Mouse (Mus musculus) heart, embryonic 10.5 days (tissue): ENCODE data around the gene Cfap74. TPM values are rescaled to one million over a fixed set of nuclear protein-coding genes. Genes with fewer than 3 reads are reported as not detected.

ENCODE experiments used
- DNase-seq: peaks from one replicate; pipeline ENCODE4 v3.0.0-alpha.2; 2017; ENCODE audit warnings: low spot score
- H3K27ac ChIP-seq: fragments of 300-500 bp; sonication (generic); 2 replicates; pipeline ENCODE4 v1.5.1; 2016; ENCODE audit warnings: mild to moderate bottlenecking
- H3K27me3 ChIP-seq: fragments of 300-500 bp; sonication (generic); 2 replicates; pipeline ENCODE4 v1.6.1; 2016; ENCODE audit warnings: mild to moderate bottlenecking; ENCODE audit not compliant: poor library complexity, insufficient read depth, severe bottlenecking
- H3K36me3 ChIP-seq: fragments of 300-500 bp; sonication (generic); 2 replicates; pipeline ENCODE4 v1.6.1; 2016; ENCODE audit warnings: mild to moderate bottlenecking, moderate library complexity
- H3K4me1 ChIP-seq: fragments of 300-500 bp; sonication (generic); 2 replicates; pipeline ENCODE4 v1.6.1; 2016; ENCODE audit warnings: mild to moderate bottlenecking
- H3K4me3 ChIP-seq: fragments of 300-500 bp; sonication (generic); 2 replicates; pipeline ENCODE4 v1.5.1; 2016; ENCODE audit warnings: mild to moderate bottlenecking, moderate library complexity
- H3K9me3 ChIP-seq: fragments of 300-500 bp; sonication (generic); 2 replicates; pipeline ENCODE4 v1.6.1; 2016; ENCODE audit warnings: mild to moderate bottlenecking, moderate library complexity
- WGBS: fragments of 180-500 bp; shearing (Covaris S2); methylation state at CpG from one replicate; pipeline ENCODE4 v1.1.7; 2016; 5-methylcytosine and 5-hydroxymethylcytosine counted together
- polyA plus RNA-seq: library from polyadenylated mRNA; unstranded; fragments of >200 nt; fragmentation: Nextera tagmentation; extraction: Ambion mirVana; gene quantifications from 2 replicates; pipeline ENCODE4 v1.2.1, GENCODE M21; 2016

The Cfap74 gene
- polyA plus RNA-seq, 1 experiment from 2014 or later, result 3.3 TPM

DNA sequence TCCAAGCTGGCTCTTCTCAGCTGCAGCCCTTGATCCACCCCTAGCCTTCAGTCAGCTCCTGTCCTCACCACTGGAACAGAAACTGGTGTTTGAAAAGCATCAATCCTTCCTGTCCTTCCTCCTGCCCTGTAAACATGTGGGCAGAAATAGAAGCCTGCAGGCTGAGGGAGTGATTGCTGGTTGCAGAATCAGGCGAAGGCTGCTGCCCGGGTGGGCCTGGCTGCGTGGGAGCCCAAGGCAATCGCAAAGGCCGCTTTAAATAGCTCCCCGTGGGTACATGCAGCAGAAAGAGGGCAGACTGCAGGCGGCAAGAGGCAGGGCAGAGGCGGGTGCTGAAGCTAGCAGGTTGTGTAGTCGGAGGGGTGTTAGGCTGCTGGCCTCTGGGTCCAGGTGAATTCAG, 26.2 kb upstream of the Cfap74 start:
- Histone ChIP-seq H3K27ac (no peak overlapping the region), H3K36me3 (no peaks in the 10 kb centered on the region), H3K9me3 (no peaks in the 10 kb centered on the region), H3K27me3 (peaks cover 42% of the 10 kb centered on the region), H3K4me3 (no peak overlapping the region), H3K4me1 (peaks cover 7% of the 10 kb centered on the region; the same call in 1 of the 2 replicates)
- 33% methylated on average over 9 of the region's 9 CpGs for WGBS
- DNase-seq, result no peak

DNA sequence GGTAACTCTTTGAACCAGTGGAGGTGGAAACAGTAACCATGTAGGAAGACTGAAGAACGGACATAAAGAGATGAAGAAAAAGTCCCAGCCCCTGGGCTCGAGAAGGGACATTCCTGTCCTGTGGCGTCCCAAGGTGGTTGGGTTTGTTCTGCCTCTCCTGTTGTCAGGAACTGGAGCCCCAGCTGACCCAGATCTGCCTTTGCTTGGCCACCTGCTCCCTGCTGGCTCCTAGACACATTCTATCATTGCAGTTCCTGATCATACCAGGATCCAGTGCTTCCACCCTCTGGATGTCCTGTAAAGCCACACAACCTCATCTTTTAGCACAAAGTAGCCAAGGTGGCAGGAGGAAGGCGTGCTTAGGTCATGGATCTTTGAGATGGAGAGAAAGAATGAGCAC, 25.7 kb upstream of the Cfap74 start:
- no peak overlapping the region for H3K27ac ChIP-seq
- 65% methylated on average over 4 of the region's 4 CpGs for WGBS

DNA sequence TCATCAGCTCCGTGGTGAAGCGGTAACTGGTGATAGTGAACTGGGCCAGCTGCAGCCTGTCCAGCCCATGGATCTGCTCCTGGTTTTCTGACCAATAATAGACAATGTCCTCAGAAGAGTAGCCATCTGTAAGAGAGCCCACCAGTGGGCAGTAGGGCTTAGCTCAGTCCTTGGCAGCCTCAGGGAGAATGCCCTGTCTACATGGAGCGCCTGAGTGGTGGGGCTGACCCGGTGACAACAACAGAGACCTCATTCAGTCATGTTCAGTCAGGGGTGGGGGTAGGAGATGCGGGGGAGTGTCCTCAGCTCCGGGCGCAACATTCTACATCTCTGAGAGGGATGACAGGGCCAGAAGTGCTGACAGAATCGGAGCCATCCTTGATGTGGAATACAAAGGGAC, 21.8 kb upstream of the Cfap74 start:
- H3K36me3 ChIP-seq, result no peaks in the 10 kb centered on the region
- WGBS, result 73% methylated on average over 8 of the region's 8 CpGs
- DNase-seq, result no peak
- no peaks in the 10 kb centered on the region for H3K9me3 ChIP-seq
- peaks cover 7% of the 10 kb centered on the region; the same call in 1 of the 2 replicates for H3K4me1 ChIP-seq
- peaks cover 54% of the 10 kb centered on the region for H3K27me3 ChIP-seq
- no peak overlapping the region for H3K4me3 ChIP-seq
- H3K27ac ChIP-seq, result no peak overlapping the region

More for the DNA sequence above, 25.7 kb upstream of the Cfap74 start:
- H3K36me3 ChIP-seq, result no peaks in the 10 kb centered on the region
- H3K27me3 ChIP-seq, result peaks cover 40% of the 10 kb centered on the region
- no peak overlapping the region for H3K4me3 ChIP-seq
- no peak for DNase-seq
- peaks cover 7% of the 10 kb centered on the region; the same call in 1 of the 2 replicates for H3K4me1 ChIP-seq
- no peaks in the 10 kb centered on the region for H3K9me3 ChIP-seq

DNA sequence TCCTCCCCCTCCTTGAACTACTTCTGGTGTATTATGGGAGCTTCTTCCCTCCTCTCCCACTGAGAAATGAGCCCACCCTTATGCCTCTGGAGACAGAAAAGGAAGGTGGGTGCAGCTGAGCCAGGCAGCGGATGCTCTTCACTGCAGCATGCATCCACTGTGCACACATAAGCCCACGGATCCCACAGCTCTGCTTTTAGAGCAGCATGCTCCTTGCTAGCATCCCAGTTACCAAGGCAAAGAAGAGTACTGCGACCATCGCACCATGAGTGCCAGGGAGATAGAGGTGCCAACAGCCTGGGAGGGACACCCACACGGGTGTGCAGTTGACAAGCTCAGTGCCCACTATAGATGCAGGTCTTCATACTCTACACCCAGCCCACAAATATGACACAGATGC, 13.5 kb upstream of the Cfap74 start:
- Histone ChIP-seq H3K36me3 (no peaks in the 10 kb centered on the region), H3K27ac (no peak overlapping the region), H3K4me3 (no peak overlapping the region), H3K27me3 (peaks cover 68% of the 10 kb centered on the region), H3K9me3 (no peaks in the 10 kb centered on the region), H3K4me1 (peaks cover 9% of the 10 kb centered on the region)
- WGBS, result 78% methylated on average over 5 of the region's 5 CpGs
- DNase-seq, result peak; percentile 64

DNA sequence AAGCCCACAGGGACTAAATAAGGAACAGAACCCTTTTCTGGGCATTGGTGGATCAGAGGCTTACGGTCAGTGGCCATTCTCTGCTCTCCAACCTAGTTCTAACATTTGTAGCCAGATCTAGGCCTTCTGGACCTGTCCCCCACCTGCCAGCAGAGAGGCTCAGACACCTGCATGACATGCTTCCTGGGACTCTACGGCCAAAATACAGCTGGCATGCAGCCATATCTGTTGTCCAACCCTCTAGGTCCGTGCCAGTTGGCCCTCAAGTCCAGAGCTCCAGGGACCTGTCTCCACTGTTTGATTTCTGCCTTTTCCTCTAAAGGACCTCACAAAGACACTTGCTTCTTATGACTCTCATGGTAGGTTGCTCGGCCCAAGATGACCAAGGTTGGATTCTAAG, 12.2 kb upstream of the Cfap74 start:
- H3K36me3 ChIP-seq, result no peaks in the 10 kb centered on the region
- H3K27me3 ChIP-seq, result peaks cover 69% of the 10 kb centered on the region
- no peak overlapping the region for H3K4me3 ChIP-seq
- no peaks in the 10 kb centered on the region for H3K9me3 ChIP-seq
- DNase-seq, result no peak
- no peak overlapping the region for H3K27ac ChIP-seq
- peaks cover 9% of the 10 kb centered on the region for H3K4me1 ChIP-seq
- WGBS, result 77% methylated on average over 4 of the region's 4 CpGs

DNA sequence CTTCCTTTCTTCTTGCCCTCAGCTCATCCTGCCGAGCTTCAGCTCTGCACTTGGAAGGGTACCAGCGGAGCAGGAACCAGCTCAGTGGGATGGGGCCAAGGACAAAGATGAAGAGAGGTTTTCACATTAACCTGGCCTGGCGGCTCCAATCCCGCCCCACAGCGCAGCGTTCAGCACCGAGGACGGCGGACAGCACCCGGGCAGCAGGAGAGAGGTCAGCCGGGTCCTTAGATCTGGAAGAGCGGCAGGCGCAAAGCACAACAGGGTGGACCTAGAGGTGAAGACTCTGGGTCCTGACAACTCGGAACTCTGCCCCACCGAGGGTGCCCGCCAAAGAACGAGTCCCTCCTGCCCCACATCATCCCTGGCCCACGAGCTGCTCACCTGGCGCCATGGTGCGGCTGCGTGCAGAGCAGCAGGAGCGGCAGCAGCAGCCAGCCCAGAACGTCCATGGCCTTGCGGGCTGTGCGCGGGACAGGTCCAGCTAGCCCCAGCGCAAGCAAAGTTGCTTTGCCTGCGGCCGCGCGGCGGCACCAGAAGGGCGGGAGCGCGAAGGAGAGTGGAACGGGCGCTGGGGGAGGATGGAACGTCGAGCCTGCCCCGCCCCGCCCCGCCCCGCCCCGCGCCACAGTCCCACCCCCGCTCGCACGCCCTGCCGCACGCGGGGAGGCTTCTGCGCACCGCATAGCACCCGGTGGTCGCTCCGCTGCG, 11.3 kb upstream of the Cfap74 start, which contains the start of gene Gabrd:
TSS of gene Gabrd (minus strand) at position 602 of the 711 bp plus-strand sequence.
- Histone ChIP-seq H3K27me3 (peaks cover 66% of the 10 kb centered on the region), H3K4me1 (peaks cover 9% of the 10 kb centered on the region), H3K27ac (no peak within 1 kb of the TSS), H3K9me3 (no peaks in the 10 kb centered on the region), H3K4me3 (peak within 1 kb of the TSS; percentile 56), H3K36me3 (no peaks in the 10 kb centered on the region)
- peak; percentile 83 for DNase-seq
- WGBS, result under 1% methylated on average over 57 of the region's 57 CpGs

DNA sequence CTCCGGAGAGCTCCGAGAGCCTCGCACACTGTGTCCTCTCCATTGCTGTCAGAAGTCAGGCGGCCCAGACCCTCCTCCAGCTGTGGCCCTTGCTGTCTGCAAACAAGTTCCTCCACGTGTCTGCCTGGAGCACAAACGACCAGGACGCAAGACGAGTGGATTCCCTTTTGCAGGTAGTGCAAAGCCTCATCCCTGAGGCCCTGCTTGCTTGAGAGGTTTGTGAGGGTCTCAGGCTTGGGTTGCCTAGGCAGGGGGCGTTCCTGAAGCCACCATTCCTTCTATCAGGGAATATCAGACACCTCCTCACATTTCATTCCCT, 10.8 kb upstream of the Cfap74 start:
- H3K9me3 ChIP-seq, result no peaks in the 10 kb centered on the region
- 2% methylated on average over 9 of the region's 9 CpGs for WGBS
- H3K36me3 ChIP-seq, result no peaks in the 10 kb centered on the region
- H3K4me1 ChIP-seq, result peaks cover 9% of the 10 kb centered on the region
- DNase-seq, result peak; percentile 73
- peaks cover 61% of the 10 kb centered on the region for H3K27me3 ChIP-seq
- H3K27ac ChIP-seq, result no peak overlapping the region
- peak overlapping the region; percentile 56 for H3K4me3 ChIP-seq

DNA sequence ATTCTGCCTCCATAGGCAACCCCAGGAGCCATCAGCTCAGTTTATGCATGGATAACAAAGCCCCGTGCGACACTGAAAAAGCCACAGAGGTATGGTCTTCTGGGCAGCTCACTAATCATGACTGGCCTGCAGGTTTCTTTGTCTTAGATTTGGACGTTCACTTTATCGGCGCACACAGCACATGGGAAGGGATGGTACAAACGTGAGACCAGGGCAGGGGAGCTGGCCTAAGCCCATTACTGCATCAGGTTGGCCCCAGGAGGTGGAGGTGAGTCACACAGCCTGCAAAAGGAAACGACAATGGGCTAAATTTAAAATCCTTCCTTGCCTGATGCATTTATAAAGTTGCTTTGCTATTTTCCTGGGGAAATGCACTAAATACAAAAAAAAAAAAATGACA, 7.9 kb upstream of the Cfap74 start:
- no peak for DNase-seq
- no peak overlapping the region for H3K4me3 ChIP-seq
- no peaks in the 10 kb centered on the region for H3K9me3 ChIP-seq
- no peak overlapping the region for H3K27ac ChIP-seq
- H3K36me3 ChIP-seq, result no peaks in the 10 kb centered on the region
- peaks cover 45% of the 10 kb centered on the region for H3K27me3 ChIP-seq
- H3K4me1 ChIP-seq, result peaks cover 9% of the 10 kb centered on the region
- 69% methylated on average over 7 of the region's 7 CpGs for WGBS

DNA sequence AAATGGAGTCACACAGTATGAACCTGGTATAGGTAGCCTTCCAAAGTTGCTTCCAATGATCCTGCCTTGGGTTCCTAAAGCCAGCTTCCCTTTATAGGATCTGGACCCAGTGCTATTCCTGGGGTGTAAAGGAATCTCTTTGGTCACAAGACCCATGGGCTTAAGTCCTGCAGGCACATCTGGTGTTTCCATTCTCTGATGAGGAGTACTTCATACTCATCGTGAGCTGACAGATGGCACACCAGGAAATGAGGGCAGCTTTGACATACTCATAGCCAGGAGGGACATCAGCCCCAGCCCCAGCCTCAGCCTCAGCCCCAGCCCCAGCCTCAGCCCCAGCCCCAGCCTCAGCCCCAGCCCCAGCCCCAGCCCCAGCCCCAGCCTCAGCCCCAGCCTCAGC, 6.5 kb upstream of the Cfap74 start:
- no peak overlapping the region for H3K27ac ChIP-seq
- H3K4me3 ChIP-seq, result no peak overlapping the region
- no peaks in the 10 kb centered on the region for H3K9me3 ChIP-seq
- 74% methylated on average over 1 of the region's 1 CpGs for WGBS
- peaks cover 33% of the 10 kb centered on the region for H3K27me3 ChIP-seq
- peaks cover 8% of the 10 kb centered on the region for H3K4me1 ChIP-seq
- DNase-seq, result no peak
- no peaks in the 10 kb centered on the region for H3K36me3 ChIP-seq

DNA sequence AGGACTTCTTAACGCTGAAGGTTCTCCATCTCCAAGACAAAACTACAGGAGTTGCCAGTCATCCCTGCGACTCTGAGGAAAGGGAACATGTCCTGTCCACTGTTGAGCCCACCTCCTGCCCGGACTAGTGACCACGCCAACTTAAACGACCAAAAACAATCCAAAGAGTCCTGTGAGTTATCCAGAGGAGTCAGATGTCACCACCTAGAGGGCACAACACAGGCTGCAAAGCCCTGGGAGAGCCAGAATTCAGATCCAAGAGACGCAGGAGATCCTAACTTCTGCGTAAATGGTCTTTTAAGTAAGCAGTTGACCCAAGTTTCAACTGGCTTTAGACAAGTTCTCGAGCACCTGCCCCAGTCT, 314 bp upstream of the Cfap74 start:
- WGBS, result 4% methylated on average over 8 of the region's 8 CpGs
- Histone ChIP-seq H3K27ac (no peak overlapping the region), H3K27me3 (no peaks in the 10 kb centered on the region), H3K9me3 (no peaks in the 10 kb centered on the region), H3K4me1 (peaks cover 5% of the 10 kb centered on the region; the same call in 1 of the 2 replicates), H3K36me3 (no peaks in the 10 kb centered on the region), H3K4me3 (peak overlapping the region; percentile 67)
- no peak for DNase-seq

DNA sequence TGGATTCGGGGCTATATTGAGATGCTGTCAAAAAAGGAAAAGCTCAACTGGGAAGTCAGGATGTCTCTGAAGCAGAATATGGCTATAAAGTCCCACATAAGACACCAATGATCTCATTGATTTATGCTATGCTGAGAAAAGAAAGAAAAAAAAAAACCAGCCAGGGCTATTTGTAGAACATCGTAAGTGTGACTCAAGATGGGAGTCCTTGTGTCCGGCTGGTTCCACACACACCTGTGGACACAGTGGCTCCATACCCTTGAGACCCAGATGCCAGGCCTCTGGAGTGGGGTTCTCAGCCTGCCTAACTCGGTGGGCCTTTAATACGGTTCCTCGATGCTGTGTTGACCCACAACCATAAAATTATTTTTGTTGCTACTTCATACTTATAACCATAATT, 3.1 kb downstream of the Cfap74 start:
- WGBS, result 89% methylated on average over 6 of the region's 6 CpGs
- DNase-seq, result no peak
- Histone ChIP-seq H3K9me3 (no peaks in the 10 kb centered on the region), H3K27me3 (no peaks in the 10 kb centered on the region), H3K27ac (no peak overlapping the region), H3K36me3 (no peaks in the 10 kb centered on the region), H3K4me3 (no peak overlapping the region), H3K4me1 (peaks cover 5% of the 10 kb centered on the region; the same call in 1 of the 2 replicates)

DNA sequence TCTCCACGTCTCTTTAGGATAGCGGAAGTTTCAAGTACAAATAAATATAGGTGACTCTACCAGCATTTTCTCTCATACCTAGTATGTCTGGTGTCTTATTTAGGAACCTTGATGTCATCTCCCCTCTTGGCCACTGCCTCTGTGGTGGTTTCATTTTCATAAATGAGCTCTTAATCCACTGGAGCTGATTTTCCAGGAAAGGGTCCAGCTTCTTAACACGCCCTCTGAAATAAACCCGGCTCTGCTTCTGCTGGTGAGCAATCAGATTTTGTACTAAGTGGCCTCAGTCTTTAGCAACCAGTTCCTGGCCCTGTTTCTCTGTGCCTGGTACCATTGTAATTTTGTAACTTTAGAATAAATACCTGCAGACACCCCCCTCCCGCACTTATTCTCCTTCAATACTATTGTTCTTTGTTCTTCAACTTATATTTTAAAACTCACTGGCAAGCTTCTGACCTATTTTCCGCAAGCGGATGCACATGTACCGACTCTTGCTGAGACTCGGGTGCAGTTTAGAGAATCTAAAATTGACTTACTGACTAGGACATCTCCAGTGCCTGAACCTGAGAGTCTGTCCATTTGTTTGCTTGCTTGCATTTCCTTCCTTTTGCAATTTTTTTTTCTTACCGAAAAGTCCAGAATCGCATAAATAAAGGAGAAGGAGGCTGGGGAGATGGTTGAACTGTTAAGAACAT, 4.8 kb downstream of the Cfap74 start:
- WGBS, result 87% methylated on average over 11 of the region's 11 CpGs
- peaks cover 5% of the 10 kb centered on the region; the same call in 1 of the 2 replicates for H3K4me1 ChIP-seq
- no peaks in the 10 kb centered on the region for H3K9me3 ChIP-seq
- no peaks in the 10 kb centered on the region for H3K36me3 ChIP-seq
- no peak for DNase-seq
- H3K4me3 ChIP-seq, result no peak overlapping the region
- H3K27me3 ChIP-seq, result no peaks in the 10 kb centered on the region
- H3K27ac ChIP-seq, result no peak overlapping the region

DNA sequence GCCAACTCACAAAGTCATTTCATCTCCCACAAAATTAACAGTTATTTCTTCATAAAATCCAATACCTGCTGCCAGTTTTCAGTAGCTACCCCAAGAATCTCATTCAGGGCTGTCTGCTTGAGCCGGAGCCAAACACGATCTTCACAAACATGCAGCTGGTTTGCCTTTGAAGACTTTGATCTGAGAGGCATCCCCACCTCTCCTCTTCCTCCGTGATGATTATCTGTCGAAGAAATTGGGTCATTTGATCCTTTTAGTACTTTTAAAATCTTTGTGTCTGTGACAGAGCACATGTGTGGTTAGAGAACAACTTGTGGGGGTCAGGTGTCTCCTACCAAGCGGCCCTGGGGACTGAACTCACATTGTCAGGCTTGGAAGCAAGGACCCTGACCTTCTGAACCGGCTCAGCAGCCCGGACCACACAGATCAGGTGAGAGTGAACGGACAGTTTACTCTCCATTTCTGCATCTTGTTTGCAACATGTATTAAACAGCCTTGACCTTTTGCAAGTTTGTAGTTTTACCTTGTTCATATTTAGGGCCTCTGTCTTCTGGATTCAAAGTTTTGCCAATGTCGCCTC, 5.8 kb downstream of the Cfap74 start:
- Histone ChIP-seq H3K36me3 (no peaks in the 10 kb centered on the region), H3K27me3 (no peaks in the 10 kb centered on the region), H3K9me3 (no peaks in the 10 kb centered on the region), H3K4me1 (no peaks in the 10 kb centered on the region), H3K4me3 (no peak overlapping the region), H3K27ac (no peak overlapping the region)
- DNase-seq, result peak; percentile 68
- WGBS, result 75% methylated on average over 9 of the region's 9 CpGs
